Comparison of ENCODE assay signal across 36 mouse cellular contexts in the genomic region with DNA sequence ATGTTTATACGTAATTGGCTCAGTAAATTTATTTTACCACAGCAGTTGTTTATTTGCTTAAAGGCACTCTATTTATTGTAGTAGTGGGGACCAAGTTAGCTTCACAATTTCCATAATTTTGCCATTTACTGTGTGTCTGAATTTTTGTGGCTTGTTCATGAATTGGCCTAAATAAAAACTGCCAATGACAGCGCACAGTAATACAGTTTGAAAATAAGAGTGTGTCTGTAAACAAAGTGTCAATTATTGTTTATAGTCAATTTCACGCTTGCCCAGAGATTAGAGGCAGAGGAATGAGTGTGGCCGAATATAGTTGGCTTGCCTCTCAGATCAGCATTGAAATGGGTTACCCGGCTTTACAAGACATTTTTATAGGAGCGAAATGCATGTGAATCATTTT.
"Had no signal": no experiment of that assay in that cellular context is flagged by ENCODE, and none has a peak within 500 bp of the region (broad histone marks: within the 10 kb centered on the region; RNA-seq: fewer than 3 reads in every experiment).

No protein-coding gene starts in this region.

- H3K4me2 ChIP-seq: heart, embryonic 11.5 days; heart, embryonic 12.5 days; heart, embryonic 13.5 days; heart, embryonic 15.5 days; hindbrain, embryonic 12.5 days; hindbrain, embryonic 13.5 days; hindbrain, embryonic 14.5 days; hindbrain, embryonic 15.5 days; intestine, embryonic 15.5 days; kidney, embryonic 15.5 days had no signal

- H3K4me1 ChIP-seq: heart, embryonic 10.5 days; heart, embryonic 12.5 days; heart, embryonic 13.5 days; heart, embryonic 15.5 days; hindbrain, embryonic 10.5 days; hindbrain, embryonic 12.5 days; hindbrain, embryonic 13.5 days; hindbrain, embryonic 15.5 days; intestine, embryonic 15.5 days; kidney, embryonic 15.5 days had no signal

- ATAC-seq: hindbrain, embryonic 16.5 days; hindbrain, postnatal 0 days; inflammation-experienced regulatory T-cells, adult 6 months; intestine, embryonic 15.5 days; intestine, embryonic 16.5 days; intestine, postnatal 0 days had no signal

- H3K27ac ChIP-seq: heart, adult 2 months; heart, embryonic 10.5 days; heart, embryonic 13.5 days; heart, embryonic 15.5 days; hindbrain, embryonic 10.5 days; hindbrain, embryonic 12.5 days; hindbrain, embryonic 13.5 days; hindbrain, embryonic 14.5 days; hindbrain, embryonic 15.5 days; hindbrain, postnatal 0 days; intestine, embryonic 15.5 days; kidney, embryonic 15.5 days; kidney, postnatal 0 days; layer of hippocampus, adult 2 months had no signal

- H3K9ac ChIP-seq: heart, embryonic 12.5 days; heart, embryonic 13.5 days; heart, embryonic 15.5 days; hindbrain, embryonic 12.5 days; hindbrain, embryonic 13.5 days; hindbrain, embryonic 14.5 days; hindbrain, embryonic 15.5 days; intestine, embryonic 15.5 days; kidney, embryonic 15.5 days had no signal

- H3K36me3 ChIP-seq: heart, embryonic 10.5 days; heart, embryonic 12.5 days; heart, embryonic 13.5 days; heart, embryonic 15.5 days; hindbrain, embryonic 10.5 days; hindbrain, embryonic 12.5 days; hindbrain, embryonic 13.5 days; hindbrain, embryonic 15.5 days; intestine, embryonic 15.5 days; kidney, embryonic 15.5 days had no signal

- DNase-seq: heart, adult 18-20 months; heart, adult 2 months; heart, postnatal 10 days; heart, postnatal 14 days; heart, postnatal 36 days; heart, postnatal 4 days; kidney, adult 11 months; kidney, adult 18-20 months; kidney, adult 2 months; kidney, adult 8-10 months; kidney, adult 9 months; kidney, postnatal 10 days; kidney, postnatal 14 days; kidney, postnatal 25 days; kidney, postnatal 36 days; kidney, postnatal 4 days; layer of hippocampus, adult 9-11 months had no signal

- H3K4me3 ChIP-seq: heart, adult 2 months; heart, embryonic 10.5 days; heart, embryonic 12.5 days; heart, embryonic 13.5 days; heart, embryonic 15.5 days; hindbrain, embryonic 10.5 days; hindbrain, embryonic 12.5 days; hindbrain, embryonic 13.5 days; hindbrain, embryonic 15.5 days; intestine, embryonic 15.5 days; kidney, embryonic 15.5 days; layer of hippocampus, adult 2 months had no signal

- H3K9me3 ChIP-seq: heart, embryonic 10.5 days; heart, embryonic 12.5 days; heart, embryonic 13.5 days; heart, embryonic 15.5 days; hindbrain, embryonic 10.5 days; hindbrain, embryonic 12.5 days; hindbrain, embryonic 13.5 days; hindbrain, embryonic 15.5 days; intestine, embryonic 15.5 days; kidney, embryonic 15.5 days had no signal

- H3K27me3 ChIP-seq: heart, embryonic 12.5 days; heart, embryonic 13.5 days; heart, embryonic 15.5 days; hindbrain, embryonic 12.5 days; hindbrain, embryonic 13.5 days; hindbrain, embryonic 15.5 days; intestine, embryonic 15.5 days; kidney, embryonic 15.5 days had no signal
